Mouse (Mus musculus) macrophage (primary cell): ENCODE data around the gene N4bp2l2. TPM values are rescaled to one million over a fixed set of nuclear protein-coding genes. Genes with fewer than 3 reads are reported as not detected.

ENCODE experiments used
- H3K27ac ChIP-seq: fragments of 350-480 bp; formaldehyde crosslinking; 2 replicates; pipeline ENCODE4 v1.9.0; 2021
- H3K36me3 ChIP-seq: fragments of 350-480 bp; formaldehyde crosslinking; 2 replicates; pipeline ENCODE4 v1.9.0; 2021; ENCODE audit errors: inconsistent target
- H3K4me3 ChIP-seq: fragments of 350-480 bp; formaldehyde crosslinking; 2 replicates; pipeline ENCODE4 v1.9.0; 2021; ENCODE audit errors: inconsistent target
- H3K79me2 ChIP-seq: fragments of 350-480 bp; formaldehyde crosslinking; 2 replicates; pipeline ENCODE4 v1.9.0; 2021; ENCODE audit errors: inconsistent target
- WGBS: methylation state at CpG from one replicate; pipeline ENCODE4 v1.1.7; 2026; ENCODE audit warnings: inconsistent platforms; ENCODE audit not compliant: missing documents; 5-methylcytosine and 5-hydroxymethylcytosine counted together
- polyA plus RNA-seq: library from polyadenylated mRNA; stranded (reverse); fragments of 250-400 nt; gene quantifications from 3 replicates; pipeline ENCODE4 v1.2.4, GENCODE M21; 2018; ENCODE audit warnings: inconsistent platforms

N4bp2l2 gene
- polyA plus RNA-seq, 1 experiment from 2014 or later: 25.9 TPM

- no peaks in the 10 kb centered on the region for H3K79me2 ChIP-seq
- no peak overlapping the region for H3K4me3 ChIP-seq
- H3K27ac ChIP-seq: no peak overlapping the region
- 51% methylated on average over 7 of the region's 7 CpGs for WGBS
- H3K36me3 ChIP-seq: no peaks in the 10 kb centered on the region
Measured at GRCm38 (mm10) chr5:150620588-150621135, 45.3 kb downstream of the N4bp2l2 start.

- H3K27ac ChIP-seq: no peak overlapping the region
- H3K4me3 ChIP-seq: no peak overlapping the region
- whole genome bisulfite sequencing: 99% methylated on average over 9 of the region's 10 CpGs
- no peaks in the 10 kb centered on the region for H3K36me3 ChIP-seq
- no peaks in the 10 kb centered on the region for H3K79me2 ChIP-seq
Measured at GRCm38 (mm10) chr5:150618599-150619355, 47.2 kb downstream of the N4bp2l2 start.

- 64% methylated on average over 3 of the region's 3 CpGs for WGBS
- no peak overlapping the region for H3K27ac ChIP-seq
- no peaks in the 10 kb centered on the region for H3K36me3 ChIP-seq
- no peak overlapping the region for H3K4me3 ChIP-seq
- no peaks in the 10 kb centered on the region for H3K79me2 ChIP-seq
Measured at GRCm38 (mm10) chr5:150616731-150617130, 49.3 kb downstream of the N4bp2l2 start.

- no peaks in the 10 kb centered on the region for H3K36me3 ChIP-seq
- H3K27ac ChIP-seq: no peak overlapping the region
- no peak overlapping the region for H3K4me3 ChIP-seq
- 96% methylated on average over 2 of the region's 2 CpGs for WGBS
- H3K79me2 ChIP-seq: no peaks in the 10 kb centered on the region
Measured at GRCm38 (mm10) chr5:150616216-150616615, 49.8 kb downstream of the N4bp2l2 start.

GRCm38 (mm10) chr5:150614054-150614453, 51.9 kb downstream of the N4bp2l2 start:
- Histone ChIP-seq H3K79me2 (no peaks in the 10 kb centered on the region), H3K4me3 (no peak overlapping the region), H3K36me3 (no peaks in the 10 kb centered on the region), H3K27ac (no peak overlapping the region)
- WGBS: 96% methylated on average over 2 of the region's 2 CpGs

GRCm38 (mm10) chr5:150611697-150612096, 54.3 kb downstream of the N4bp2l2 start:
- no peak overlapping the region for H3K4me3 ChIP-seq
- H3K36me3 ChIP-seq: no peaks in the 10 kb centered on the region
- no peak overlapping the region for H3K27ac ChIP-seq
- H3K79me2 ChIP-seq: no peaks in the 10 kb centered on the region
- WGBS: 11% methylated on average over 12 of the region's 12 CpGs

GRCm38 (mm10) chr5:150611136-150611535, 54.8 kb downstream of the N4bp2l2 start:
- Histone ChIP-seq H3K36me3 (no peaks in the 10 kb centered on the region), H3K79me2 (no peaks in the 10 kb centered on the region), H3K27ac (no peak overlapping the region), H3K4me3 (no peak overlapping the region)
- WGBS: 93% methylated on average over 1 of the region's 1 CpGs

GRCm38 (mm10) chr5:150607631-150608030, 58.4 kb downstream of the N4bp2l2 start:
- Histone ChIP-seq H3K36me3 (no peaks in the 10 kb centered on the region), H3K27ac (no peak overlapping the region), H3K4me3 (no peak overlapping the region), H3K79me2 (no peaks in the 10 kb centered on the region)
- WGBS: 95% methylated on average over 8 of the region's 8 CpGs

GRCm38 (mm10) chr5:150606131-150606530, 59.9 kb downstream of the N4bp2l2 start:
- WGBS: 94% methylated on average over 6 of the region's 6 CpGs
- Histone ChIP-seq H3K4me3 (no peak overlapping the region), H3K79me2 (no peaks in the 10 kb centered on the region), H3K36me3 (no peaks in the 10 kb centered on the region), H3K27ac (no peak overlapping the region)

GRCm38 (mm10) chr5:150601441-150602230, 64.3 kb downstream of the N4bp2l2 start:
- Histone ChIP-seq H3K27ac (peak overlapping the region; percentile 51), H3K4me3 (no peak overlapping the region), H3K79me2 (no peaks in the 10 kb centered on the region), H3K36me3 (no peaks in the 10 kb centered on the region)
- WGBS: 82% methylated on average over 14 of the region's 14 CpGs

- Histone ChIP-seq H3K4me3 (no peak overlapping the region), H3K36me3 (no peaks in the 10 kb centered on the region), H3K79me2 (no peaks in the 10 kb centered on the region), H3K27ac (peak overlapping the region; percentile 51)
- 14% methylated on average over 20 of the region's 20 CpGs for WGBS
Measured at GRCm38 (mm10) chr5:150600554-150601440, 65.2 kb downstream of the N4bp2l2 start.

- Histone ChIP-seq H3K36me3 (no peaks in the 10 kb centered on the region), H3K27ac (peak overlapping the region; percentile 51), H3K79me2 (no peaks in the 10 kb centered on the region), H3K4me3 (peak overlapping the region; percentile 32)
- 28% methylated on average over 13 of the region's 13 CpGs for WGBS
Measured at GRCm38 (mm10) chr5:150599301-150600294, 66.4 kb downstream of the N4bp2l2 start.
